Mouse (Mus musculus) limb, embryonic 10.5 days (tissue): Measurements from ENCODE around the gene Sbno1. TPM values are rescaled to one million over a fixed set of nuclear protein-coding genes. Genes with fewer than 3 reads are reported as not detected.
"Not testable (repeated sequence)": the region's sequence is repeated elsewhere in the genome, so short reads cannot be mapped to it uniquely, and the experiment has no call there.

ENCODE experiments used
- DNase-seq: peaks from one replicate; pipeline ENCODE4 v3.0.0-alpha.2; 2017; ENCODE audit warnings: low spot score
- H3K27ac ChIP-seq: fragments of 300-500 bp; sonication (generic); 2 replicates; pipeline ENCODE4 v1.5.1; 2016; ENCODE audit warnings: mild to moderate bottlenecking
- H3K27me3 ChIP-seq: fragments of 300-500 bp; sonication (generic); 2 replicates; pipeline ENCODE4 v1.6.1; 2016; ENCODE audit warnings: low read depth, mild to moderate bottlenecking; ENCODE audit not compliant: poor library complexity, severe bottlenecking
- H3K36me3 ChIP-seq: fragments of 300-500 bp; sonication (generic); 2 replicates; pipeline ENCODE4 v1.6.1; 2016; ENCODE audit warnings: mild to moderate bottlenecking, moderate library complexity
- H3K4me1 ChIP-seq: fragments of 300-500 bp; sonication (generic); 2 replicates; pipeline ENCODE4 v1.6.1; 2016
- H3K4me3 ChIP-seq: fragments of 300-500 bp; sonication (generic); 2 replicates; pipeline ENCODE4 v1.5.1; 2016; ENCODE audit warnings: mild to moderate bottlenecking, moderate library complexity
- H3K9me3 ChIP-seq: fragments of 300-500 bp; sonication (generic); replicated peaks from 2 replicates; pipeline ENCODE4 v1.6.1; 2016; ENCODE audit warnings: mild to moderate bottlenecking
- whole genome bisulfite sequencing: fragments of 180-500 bp; shearing (Covaris S2); methylation state at CpG from one replicate; pipeline ENCODE4 v1.1.7; 2016; 5-methylcytosine and 5-hydroxymethylcytosine counted together
- polyA plus RNA-seq: library from polyadenylated mRNA; unstranded; fragments of >200 nt; fragmentation: Nextera tagmentation; extraction: Ambion mirVana; gene quantifications from 2 replicates; pipeline ENCODE4 v1.2.1, GENCODE M21; 2016

The Sbno1 gene
- polyA plus RNA-seq, 1 experiment from 2014 or later: 93.6 TPM

DNA sequence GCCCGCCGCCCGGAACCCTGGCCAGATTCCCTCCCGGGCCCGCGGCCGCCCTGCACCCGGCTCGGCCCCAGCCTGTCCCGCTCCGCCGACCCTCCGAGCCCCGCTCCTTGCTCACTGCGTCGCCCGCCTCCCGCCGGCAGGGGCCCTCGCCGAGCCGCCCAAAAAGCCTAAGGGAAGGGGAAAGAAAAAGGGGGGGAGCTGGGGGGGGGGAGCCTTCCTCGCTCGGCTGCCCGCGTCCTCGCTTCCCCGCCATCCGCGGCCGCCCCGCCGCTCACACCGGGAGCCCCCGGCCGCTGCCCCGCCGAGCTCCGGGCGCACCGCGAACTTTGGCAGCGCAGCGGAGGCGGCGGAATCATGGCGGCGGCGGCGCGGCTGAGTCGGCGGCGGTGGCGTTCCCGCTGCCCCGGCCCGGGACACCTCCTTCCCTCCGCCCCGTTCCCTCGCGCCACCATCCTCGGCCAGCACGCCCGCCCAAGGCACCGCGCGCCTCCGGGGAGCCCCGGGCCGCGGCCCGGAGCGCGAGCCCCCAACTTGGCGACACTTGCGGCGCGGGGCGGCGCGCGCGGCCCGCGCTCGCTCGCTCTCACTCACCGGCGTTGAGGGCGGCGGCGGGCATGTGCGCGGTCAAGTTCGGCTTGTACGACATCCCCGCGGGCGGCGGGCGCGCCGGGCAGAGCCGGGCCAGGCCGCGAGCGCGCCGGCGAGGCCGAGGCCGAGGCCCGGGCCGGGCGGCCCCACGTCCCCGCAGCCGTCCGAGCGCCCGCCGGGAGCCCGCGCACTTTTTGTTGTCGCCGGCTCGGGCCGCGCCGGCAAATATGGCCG is 71.9 kb downstream of the Sbno1 start:
- peaks cover 34% of the 10 kb centered on the region for H3K36me3 ChIP-seq
- DNase-seq: peak; percentile 74
- H3K4me3 ChIP-seq: peak overlapping the region; percentile 100
- no peaks in the 10 kb centered on the region for H3K9me3 ChIP-seq
- peaks cover 35% of the 10 kb centered on the region for H3K4me1 ChIP-seq
- under 1% methylated on average over 105 of the region's 132 CpGs for WGBS
- peak overlapping the region; percentile 100 for H3K27ac ChIP-seq
- H3K27me3 ChIP-seq: no peaks in the 10 kb centered on the region

DNA sequence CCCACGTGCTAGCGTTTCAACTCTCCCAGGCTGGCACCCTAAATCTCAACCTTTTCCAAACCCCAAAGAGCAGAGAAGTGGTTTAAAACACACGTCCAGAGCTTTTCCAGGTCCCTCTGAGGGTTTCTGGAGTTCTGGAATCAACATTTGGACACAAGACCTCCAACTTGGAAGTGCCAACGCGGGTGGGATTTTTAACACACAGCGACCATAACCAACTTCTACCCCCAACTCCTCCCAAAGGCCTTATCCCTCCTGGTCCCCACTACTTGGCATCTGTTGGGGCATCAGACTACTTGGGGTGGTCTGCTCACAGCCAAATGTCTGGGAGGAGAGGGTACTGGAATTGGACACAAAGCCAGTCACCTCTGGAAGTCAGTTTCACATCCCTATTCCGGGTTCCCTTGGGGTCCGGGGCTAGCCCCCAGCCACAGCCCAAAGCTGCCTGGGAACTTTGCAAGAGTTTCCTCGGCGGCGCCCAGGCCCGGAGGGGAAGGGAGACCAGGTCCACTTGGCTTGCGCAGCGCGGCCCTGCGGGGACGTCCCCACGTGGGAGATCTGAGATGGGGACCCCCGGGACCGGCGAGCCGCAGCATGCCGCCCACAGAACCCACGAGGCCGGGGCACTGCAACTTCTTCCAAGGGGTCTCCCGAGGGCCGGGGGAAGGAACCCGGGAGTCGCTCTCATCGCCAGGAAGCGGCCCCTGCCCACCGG is 72.6 kb downstream of the Sbno1 start:
- Histone ChIP-seq H3K4me1 (peaks cover 35% of the 10 kb centered on the region), H3K4me3 (peak overlapping the region; percentile 100), H3K9me3 (no peaks in the 10 kb centered on the region), H3K36me3 (peaks cover 42% of the 10 kb centered on the region), H3K27me3 (no peaks in the 10 kb centered on the region), H3K27ac (peak overlapping the region; percentile 100)
- DNase-seq: peak; percentile 69
- 0% methylated on average over 32 of the region's 32 CpGs for WGBS

DNA sequence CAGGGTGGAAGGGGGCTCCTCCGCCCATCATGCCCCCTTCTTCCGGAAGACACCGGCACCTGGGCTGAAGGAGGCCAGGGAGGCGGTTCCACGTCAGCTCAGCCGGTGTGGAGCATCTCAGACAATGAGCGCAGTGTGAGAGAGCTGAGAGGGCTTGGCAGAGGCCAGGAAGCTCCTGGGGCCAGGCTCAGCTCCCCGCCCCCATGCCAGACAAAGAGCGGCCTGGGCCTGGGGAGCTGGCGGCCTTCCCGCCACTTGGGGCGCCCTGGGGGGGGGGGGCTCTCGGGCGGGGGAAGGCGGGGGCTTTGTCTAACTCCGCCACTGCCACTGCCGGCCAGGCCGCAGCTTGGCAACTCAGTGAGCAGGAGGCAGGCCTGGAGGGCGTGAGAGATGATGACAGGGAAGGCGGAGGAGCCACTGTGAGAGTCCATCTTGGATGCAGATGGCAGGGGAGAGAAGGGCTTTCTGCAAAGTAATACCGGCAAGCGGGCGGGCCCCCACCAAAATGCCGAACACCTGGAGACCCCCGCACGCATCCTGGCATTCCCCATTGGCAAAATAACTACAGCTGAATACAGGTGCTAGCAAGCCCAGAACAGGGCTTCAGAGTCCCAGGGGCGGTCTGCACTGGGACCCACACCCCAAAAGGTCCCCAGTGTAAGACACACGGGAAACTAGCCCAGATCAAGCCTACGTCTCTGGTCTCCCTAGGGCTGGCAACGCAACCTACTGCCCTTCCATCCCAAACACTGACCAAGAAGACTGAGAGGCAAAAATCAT is 73.5 kb downstream of the Sbno1 start:
- peak overlapping the region; percentile 100 for H3K4me3 ChIP-seq
- peaks cover 49% of the 10 kb centered on the region for H3K36me3 ChIP-seq

DNA sequence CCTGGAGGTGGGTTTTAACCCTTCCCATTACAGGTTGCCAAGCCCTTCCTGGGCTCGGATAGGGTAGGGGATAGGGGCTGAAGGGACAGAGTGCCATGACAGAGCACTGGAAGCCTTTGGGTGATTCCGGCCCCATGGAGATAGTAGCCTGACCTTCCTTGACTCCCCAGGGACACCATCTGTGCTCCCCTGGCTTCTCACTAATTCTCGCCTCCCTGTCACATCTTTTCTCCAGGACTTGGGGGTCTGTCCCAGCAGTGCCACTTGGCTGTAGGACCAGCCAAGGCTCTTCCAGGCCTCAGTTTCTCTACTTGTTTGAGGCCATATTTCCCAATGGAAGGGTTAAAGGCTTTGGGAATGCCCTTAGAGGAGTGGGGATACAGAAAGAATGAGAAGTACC is 74.2 kb downstream of the Sbno1 start:
- DNase-seq: peak; percentile 51
- Histone ChIP-seq H3K27me3 (no peaks in the 10 kb centered on the region), H3K27ac (peak overlapping the region; percentile 100), H3K4me1 (peaks cover 35% of the 10 kb centered on the region), H3K9me3 (no peaks in the 10 kb centered on the region), H3K36me3 (peaks cover 56% of the 10 kb centered on the region), H3K4me3 (peak overlapping the region; percentile 100)
- 51% methylated on average over 3 of the region's 3 CpGs for WGBS

More for the DNA sequence above, 73.5 kb downstream of the Sbno1 start:
- no peaks in the 10 kb centered on the region for H3K9me3 ChIP-seq
- peak overlapping the region; percentile 100 for H3K27ac ChIP-seq
- no peaks in the 10 kb centered on the region for H3K27me3 ChIP-seq
- H3K4me1 ChIP-seq: peaks cover 35% of the 10 kb centered on the region
- WGBS: under 1% methylated on average over 30 of the region's 30 CpGs
- DNase-seq: peak; percentile 92

DNA sequence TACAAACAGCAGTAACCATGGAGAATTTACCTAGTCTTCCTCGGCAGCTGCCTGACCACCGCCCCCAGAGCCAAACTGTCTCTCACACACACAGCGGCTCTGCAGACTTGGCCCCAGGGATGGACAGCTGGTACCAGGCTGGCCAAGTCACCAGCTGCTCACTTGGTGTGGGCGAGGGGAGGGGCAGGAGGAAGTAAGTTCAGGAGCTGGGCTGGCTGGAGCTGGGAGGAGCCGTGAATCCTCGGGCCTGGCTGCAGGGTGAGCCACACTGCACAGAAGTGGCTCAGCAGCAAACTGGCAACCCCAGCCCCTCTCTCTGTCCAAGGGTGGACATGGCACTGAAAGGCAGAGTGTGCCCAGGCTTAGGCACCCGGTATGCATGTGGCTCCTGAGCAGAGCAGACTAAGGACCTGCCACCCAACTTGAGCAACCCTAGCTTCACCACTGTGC is 74.7 kb downstream of the Sbno1 start:
- Histone ChIP-seq H3K4me1 (peaks cover 35% of the 10 kb centered on the region), H3K9me3 (no peaks in the 10 kb centered on the region), H3K4me3 (peak overlapping the region; percentile 100), H3K27me3 (no peaks in the 10 kb centered on the region), H3K36me3 (peaks cover 61% of the 10 kb centered on the region), H3K27ac (peak overlapping the region; percentile 100)
- WGBS: 33% methylated on average over 7 of the region's 7 CpGs
- peak; percentile 63 for DNase-seq

DNA sequence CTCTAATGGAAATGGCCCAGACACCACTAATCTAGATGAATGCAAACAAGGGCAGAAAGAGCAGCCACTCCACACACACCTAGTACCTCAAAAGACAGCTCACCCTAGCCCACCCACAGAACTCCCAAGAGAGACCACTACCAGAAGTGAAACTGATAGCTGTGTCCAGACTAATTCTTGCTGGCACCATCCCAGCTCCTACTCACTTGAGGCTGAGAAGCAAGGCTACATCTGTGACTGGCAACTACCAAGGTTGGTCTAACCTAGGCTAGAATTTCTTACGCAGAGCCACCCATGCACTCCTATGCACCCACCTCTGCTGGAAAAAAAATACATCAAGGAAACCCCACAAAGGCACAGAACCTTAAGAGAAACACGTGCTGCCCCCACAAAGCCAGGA is 75.5 kb downstream of the Sbno1 start:
- peak overlapping the region; percentile 100 for H3K27ac ChIP-seq
- H3K4me1 ChIP-seq: peaks cover 35% of the 10 kb centered on the region
- WGBS: 92% methylated on average over 2 of the region's 2 CpGs
- H3K9me3 ChIP-seq: no peaks in the 10 kb centered on the region
- no peaks in the 10 kb centered on the region for H3K27me3 ChIP-seq
- H3K4me3 ChIP-seq: peak overlapping the region; percentile 100
- no peak for DNase-seq
- peaks cover 64% of the 10 kb centered on the region for H3K36me3 ChIP-seq

DNA sequence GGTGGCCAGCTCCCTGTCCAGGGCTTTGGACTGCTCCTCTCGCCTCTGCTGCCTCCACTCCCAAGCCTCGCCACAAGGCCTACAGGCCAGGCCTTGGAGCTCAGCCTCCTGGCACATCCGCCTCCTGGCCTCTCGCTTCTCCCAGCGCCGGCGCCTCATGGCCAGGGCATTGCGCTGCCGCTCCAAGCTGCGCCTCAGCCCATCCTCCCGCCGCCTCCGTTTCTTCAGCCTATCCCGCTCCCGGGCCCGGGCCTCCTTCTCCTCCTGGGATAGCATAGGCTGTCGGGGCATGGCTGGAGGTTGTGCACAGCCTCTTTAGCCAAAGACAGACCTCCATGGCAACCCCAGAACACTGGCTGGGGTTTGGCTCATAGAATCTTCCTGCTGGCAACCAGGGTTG is 76.6 kb downstream of the Sbno1 start:
- 95% methylated on average over 17 of the region's 17 CpGs for WGBS
- no peak for DNase-seq
- Histone ChIP-seq H3K9me3 (no peaks in the 10 kb centered on the region), H3K36me3 (peaks cover 76% of the 10 kb centered on the region), H3K27me3 (no peaks in the 10 kb centered on the region), H3K4me3 (no peak overlapping the region), H3K4me1 (peaks cover 33% of the 10 kb centered on the region), H3K27ac (peak overlapping the region; percentile 56; the same call in 1 of the 2 replicates)

DNA sequence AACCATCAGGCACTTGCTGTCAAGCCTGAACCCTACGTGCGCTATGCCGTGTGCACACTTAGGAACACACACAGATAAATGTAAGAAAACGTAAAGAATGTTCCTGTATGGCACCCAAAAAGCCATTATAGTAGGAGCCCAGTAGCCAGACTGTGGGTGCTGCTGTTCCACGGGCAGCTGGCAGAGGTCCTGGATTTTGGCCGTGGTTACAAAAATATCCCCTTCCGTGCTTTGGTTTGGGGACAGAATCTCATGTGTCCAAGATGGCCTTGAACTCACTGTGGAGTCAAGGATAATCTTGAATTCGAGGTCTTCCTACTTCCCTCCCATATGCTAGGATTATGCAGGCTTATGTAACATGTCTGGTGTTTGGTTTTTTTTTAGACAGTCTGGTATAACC is 82.9 kb downstream of the Sbno1 start:
- Histone ChIP-seq H3K36me3 (peaks cover 50% of the 10 kb centered on the region), H3K4me3 (no peak overlapping the region)

DNA sequence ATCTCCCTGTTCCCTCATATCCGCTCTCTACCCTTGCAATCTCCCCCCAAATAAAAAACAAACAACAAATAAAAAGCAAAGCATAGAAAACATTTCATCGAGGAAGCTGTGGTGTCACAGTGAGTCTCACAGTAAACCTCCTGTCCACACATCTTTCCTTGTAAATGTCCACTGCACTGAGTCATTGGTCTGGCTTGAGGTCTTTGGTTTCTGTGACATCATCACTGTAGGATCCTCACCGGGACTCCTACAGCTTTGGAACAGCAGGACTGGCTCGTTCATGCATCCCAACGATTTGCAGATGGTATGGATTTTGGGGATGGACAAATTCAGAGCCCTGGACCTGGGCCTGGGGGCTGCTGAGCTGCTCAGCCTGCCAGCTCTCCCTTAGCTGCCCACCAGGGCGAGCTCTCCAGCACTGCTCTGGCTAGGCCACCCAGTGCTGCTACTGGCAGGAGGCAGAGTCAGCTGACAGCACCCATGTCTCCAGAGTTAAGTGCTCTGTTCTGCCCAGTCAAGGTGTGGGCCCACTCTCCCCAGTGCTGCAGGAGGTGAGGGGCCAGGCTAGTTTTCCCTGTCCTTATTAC is 84.0 kb downstream of the Sbno1 start:
- H3K27me3 ChIP-seq, H3K27ac ChIP-seq, H3K9me3 ChIP-seq, H3K4me3 ChIP-seq, DNase-seq: not testable (repeated sequence)
- Histone ChIP-seq H3K4me1 (peaks cover 30% of the 10 kb centered on the region), H3K36me3 (peaks cover 41% of the 10 kb centered on the region)
- WGBS: 67% methylated on average over 6 of the region's 6 CpGs

More for the DNA sequence above, 82.9 kb downstream of the Sbno1 start:
- DNase-seq: no peak
- H3K4me1 ChIP-seq: peaks cover 20% of the 10 kb centered on the region
- WGBS: 86% methylated on average over 8 of the region's 8 CpGs
- H3K9me3 ChIP-seq: no peaks in the 10 kb centered on the region
- H3K27ac ChIP-seq: no peak overlapping the region
- no peaks in the 10 kb centered on the region for H3K27me3 ChIP-seq

DNA sequence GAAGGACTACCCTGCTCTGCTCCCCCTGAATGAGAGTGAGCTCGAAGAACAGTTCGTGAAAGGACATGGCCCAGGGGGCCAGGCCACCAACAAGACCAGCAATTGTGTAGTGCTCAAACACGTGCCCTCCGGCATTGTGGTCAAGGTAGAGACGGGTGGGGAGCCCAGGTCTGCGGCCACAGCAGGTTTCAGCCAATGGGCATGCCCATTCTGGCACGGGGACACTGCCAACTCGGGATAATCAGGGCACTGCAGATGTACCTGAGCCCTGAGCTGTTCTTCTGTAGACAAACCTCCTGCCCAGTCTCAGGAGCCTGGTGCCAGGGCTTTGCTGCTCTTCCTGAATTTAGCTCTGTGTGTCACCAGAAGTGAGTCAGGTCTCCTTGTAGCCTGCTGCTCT is 87.0 kb downstream of the Sbno1 start:
- no peak overlapping the region for H3K4me3 ChIP-seq
- peaks cover 30% of the 10 kb centered on the region for H3K4me1 ChIP-seq
- H3K9me3 ChIP-seq: no peaks in the 10 kb centered on the region
- no peaks in the 10 kb centered on the region for H3K27me3 ChIP-seq
- H3K27ac ChIP-seq: peak overlapping the region; percentile 14; the same call in 1 of the 2 replicates
- H3K36me3 ChIP-seq: peaks cover 15% of the 10 kb centered on the region
- DNase-seq: no peak
- 91% methylated on average over 8 of the region's 8 CpGs for WGBS

DNA sequence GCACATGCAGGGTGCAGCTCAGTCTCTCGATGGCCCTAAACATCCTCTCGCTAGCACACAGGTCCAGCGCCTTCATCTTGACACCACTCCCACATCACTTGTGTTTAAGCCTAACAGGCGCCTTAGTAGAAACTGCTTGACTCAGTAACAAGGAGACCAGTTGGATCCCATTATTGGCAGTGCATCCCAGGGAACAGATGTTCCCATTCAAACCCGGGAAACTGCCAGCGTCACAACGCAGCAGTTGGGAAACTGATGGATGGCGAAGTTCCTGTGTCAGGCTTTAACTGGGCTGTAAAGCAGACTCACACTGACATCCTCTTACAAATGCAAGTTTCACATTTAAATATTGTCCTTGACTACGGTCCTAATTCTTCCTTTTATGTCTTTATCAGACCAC is 87.9 kb downstream of the Sbno1 start:
- no peak overlapping the region for H3K27ac ChIP-seq
- H3K27me3 ChIP-seq: no peaks in the 10 kb centered on the region
- H3K9me3 ChIP-seq: no peaks in the 10 kb centered on the region
- peaks cover 30% of the 10 kb centered on the region for H3K4me1 ChIP-seq
- peaks cover 13% of the 10 kb centered on the region; the same call in 1 of the 2 replicates for H3K36me3 ChIP-seq
- DNase-seq: no peak
- 28% methylated on average over 9 of the region's 9 CpGs for WGBS
- H3K4me3 ChIP-seq: no peak overlapping the region

DNA sequence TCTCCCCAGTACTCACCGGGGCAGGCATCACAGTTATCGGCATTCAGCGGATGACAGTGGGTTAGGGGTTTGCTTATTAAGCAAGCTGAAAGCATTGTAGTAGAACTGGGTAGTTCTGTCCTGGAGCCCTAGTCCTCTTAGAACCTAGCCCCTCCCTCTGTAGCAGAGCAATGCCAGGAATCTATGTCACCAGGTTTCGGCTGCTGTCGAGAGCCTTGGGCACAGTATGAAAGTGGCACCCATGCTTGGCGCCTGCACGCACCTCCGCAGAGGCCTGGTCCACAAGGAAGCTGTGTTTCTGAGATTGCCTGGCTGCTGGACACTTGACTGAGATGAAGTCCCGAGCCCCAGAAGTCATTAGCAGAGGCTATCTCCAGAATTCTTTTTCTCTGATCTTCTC is 88.7 kb downstream of the Sbno1 start:
- WGBS: 83% methylated on average over 9 of the region's 9 CpGs
- peaks cover 31% of the 10 kb centered on the region for H3K4me1 ChIP-seq

More for the DNA sequence above, 88.7 kb downstream of the Sbno1 start:
- H3K4me3 ChIP-seq: no peak overlapping the region
- DNase-seq: no peak
- no peak overlapping the region for H3K27ac ChIP-seq
- no peaks in the 10 kb centered on the region for H3K9me3 ChIP-seq
- no peaks in the 10 kb centered on the region for H3K27me3 ChIP-seq
- peaks cover 13% of the 10 kb centered on the region; the same call in 1 of the 2 replicates for H3K36me3 ChIP-seq
